Mouse (Mus musculus) limb, embryonic 14.5 days (tissue): ENCODE data around the gene BC028528. TPM values are rescaled to one million over a fixed set of nuclear protein-coding genes. Genes with fewer than 3 reads are reported as not detected.

ENCODE experiments used
- ATAC-seq: fragments of 200-750 bp; cut with Nextera tagmentation; 2 replicates; pipeline ENCODE4 v1.8.0; 2017; ENCODE audit warnings: low read depth, moderate number of reproducible peaks, moderate TSS enrichment; ENCODE audit not compliant: low FRiP score
- DNase-seq: peaks from one replicate; pipeline ENCODE4 v3.0.0-alpha.2; 2015; ENCODE audit warnings: low spot score
- H3K27ac ChIP-seq: fragments of 300-500 bp; sonication (generic); replicated peaks from 2 replicates; pipeline ENCODE4 v1.5.1; 2014; ENCODE audit warnings: low read depth, mild to moderate bottlenecking, low read length, moderate library complexity, mixed read lengths
- H3K27me3 ChIP-seq: fragments of 300-500 bp; sonication (generic); 2 replicates; pipeline ENCODE4 v1.6.1; 2014; ENCODE audit warnings: low read length, mixed read lengths; ENCODE audit not compliant: control insufficient read depth, insufficient read depth
- H3K36me3 ChIP-seq: fragments of 300-500 bp; sonication (generic); 2 replicates; pipeline ENCODE4 v1.6.1; 2014; ENCODE audit warnings: mild to moderate bottlenecking, low read length, moderate library complexity, mixed read lengths; ENCODE audit not compliant: control insufficient read depth, insufficient read depth
- H3K4me1 ChIP-seq: fragments of 300-500 bp; sonication (generic); 2 replicates; pipeline ENCODE4 v1.6.1; 2014; ENCODE audit warnings: antibody characterized with exemption, low read length, mixed read lengths; ENCODE audit not compliant: control insufficient read depth, insufficient read depth
- H3K4me2 ChIP-seq: fragments of 300-500 bp; sonication (generic); replicated peaks from 2 replicates; pipeline ENCODE4 v1.6.1; 2014; ENCODE audit warnings: low read depth, mild to moderate bottlenecking, low read length, moderate library complexity; ENCODE audit not compliant: severe bottlenecking
- H3K4me3 ChIP-seq: fragments of 300-500 bp; sonication (generic); replicated peaks from 2 replicates; pipeline ENCODE4 v1.5.1; 2014; ENCODE audit warnings: low read length
- H3K9ac ChIP-seq: fragments of 300-500 bp; sonication (generic); 2 replicates; pipeline ENCODE4 v1.6.1; 2014; ENCODE audit warnings: mild to moderate bottlenecking, low read depth, low read length, moderate library complexity; ENCODE audit not compliant: severe bottlenecking
- H3K9me3 ChIP-seq: fragments of 300-500 bp; sonication (generic); 2 replicates; pipeline ENCODE4 v1.6.1; 2016; ENCODE audit warnings: low read length; ENCODE audit not compliant: control insufficient read depth
- POLR2A ChIP-seq: fragments of 200-500 bp; IDR thresholded peaks from 2 replicates; pipeline ENCODE4 v1.8.0; 2012; ENCODE audit warnings: inconsistent platforms, mild to moderate bottlenecking, moderate library complexity, borderline replicate concordance; ENCODE audit not compliant: insufficient read depth, insufficient read length; ENCODE audit errors: extremely low read depth
- WGBS: fragments of 180-500 bp; shearing (Covaris S2); extraction: QIAGEN DNeasy Blood & Tissue Kit; methylation state at CpG from one replicate; pipeline ENCODE4 v1.1.7; 2014; 5-methylcytosine and 5-hydroxymethylcytosine counted together
- polyA plus RNA-seq, 2 experiments: library from polyadenylated mRNA; depleted of rRNA in 1 of 2; stranded (reverse) in 1 of 2; unstranded in 1 of 2; fragments of >200 nt; fragmentation: Nextera tagmentation in 1 of 2; extraction: Ambion mirVana in 1 of 2; gene quantifications; 2 replicates each; pipeline versions ENCODE4 v1.2.1 to v1.2.3; 2012 to 2014

BC028528 gene
- polyA plus RNA-seq, 2 experiments = 16.6 to 20.6 TPM

DNA sequence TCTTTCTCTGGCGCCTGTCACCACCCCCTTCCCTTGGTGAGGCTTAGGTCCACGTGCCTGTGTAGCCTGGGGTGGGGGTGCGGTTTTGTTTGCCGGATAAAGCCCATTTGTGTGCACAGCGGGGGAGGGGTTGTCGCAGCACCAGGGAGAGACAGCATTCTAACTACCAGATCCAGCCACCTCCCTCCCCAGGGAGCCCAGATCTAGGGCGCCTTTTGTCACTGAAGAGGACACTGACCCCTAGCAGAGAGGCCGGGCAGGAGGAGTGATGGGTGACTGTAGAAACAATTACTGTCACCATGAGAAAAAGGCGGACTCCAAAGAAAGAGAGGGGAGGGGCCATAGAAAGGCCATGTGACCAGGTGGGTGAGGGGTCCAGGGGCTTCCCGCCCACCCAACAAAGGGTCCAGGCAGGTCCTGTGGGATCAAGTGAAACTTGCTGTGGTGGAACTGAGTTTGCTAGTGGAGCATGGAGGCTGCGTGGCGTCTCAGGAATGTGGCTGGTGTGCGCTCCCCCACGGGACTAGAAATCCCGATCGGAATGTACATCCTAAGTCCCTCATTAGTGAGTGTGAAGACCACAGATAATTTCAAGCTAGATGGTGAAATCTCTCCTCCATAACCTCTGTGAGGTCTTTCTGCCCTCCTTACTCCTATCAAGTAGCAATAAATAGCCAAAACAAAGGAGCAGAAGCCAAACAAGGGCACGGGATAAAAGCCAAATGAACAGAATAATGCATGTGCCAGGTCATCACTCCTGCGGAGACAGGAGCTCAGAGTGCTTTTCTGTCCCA is 13.5 kb upstream of the BC028528 start:
- Histone ChIP-seq H3K27ac (no peak overlapping the region), H3K4me1 (peaks cover 26% of the 10 kb centered on the region), H3K9ac (peak overlapping the region; percentile 51), H3K36me3 (no peaks in the 10 kb centered on the region), H3K4me3 (peak overlapping the region; percentile 39), H3K4me2 (peak overlapping the region; percentile 89), H3K9me3 (no peaks in the 10 kb centered on the region), H3K27me3 (no peaks in the 10 kb centered on the region)
- no peak for TF ChIP-seq POLR2A
- DNase-seq (peak; percentile 10), ATAC-seq (0 out of 2 replicates have a peak, but pooled peaks have one; percentile 21)
- under 1% methylated on average over 18 of the region's 18 CpGs for WGBS

DNA sequence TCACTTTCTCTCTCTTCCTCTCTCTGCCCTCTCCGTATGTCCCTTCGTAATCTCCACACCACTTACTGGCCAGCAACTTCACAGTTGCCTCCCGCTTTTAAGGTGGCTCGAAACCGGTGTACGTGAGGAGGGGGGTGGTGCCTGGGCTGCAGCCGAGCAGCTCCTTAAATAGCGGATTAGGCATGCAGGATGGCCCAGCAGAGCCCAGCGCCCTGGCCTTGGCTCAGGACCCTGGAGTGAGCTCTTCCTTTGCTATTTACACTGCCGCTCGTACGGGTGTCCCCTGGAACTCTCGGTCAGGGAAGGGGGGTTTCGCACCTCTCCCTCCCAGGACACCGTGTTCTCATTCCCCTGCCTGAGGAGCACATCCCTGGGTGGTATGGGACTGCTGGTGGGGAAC is 12.8 kb upstream of the BC028528 start, which contains the start of gene Car14:
Gene Car14, minus strand, starts transcription at position 124 of the 400 bp plus-strand sequence.
- Histone ChIP-seq H3K4me3 (peak within 1 kb of the TSS; percentile 39), H3K4me1 (peaks cover 26% of the 10 kb centered on the region), H3K9me3 (no peaks in the 10 kb centered on the region), H3K36me3 (no peaks in the 10 kb centered on the region), H3K4me2 (peak within 1 kb of the TSS; percentile 89), H3K9ac (peak within 1 kb of the TSS; percentile 51), H3K27me3 (no peaks in the 10 kb centered on the region), H3K27ac (no peak within 1 kb of the TSS)
- WGBS = under 1% methylated on average over 15 of the region's 15 CpGs
- ATAC-seq = no peak
- no peak for DNase-seq
- TF ChIP-seq POLR2A = no peak

- H3K9me3 ChIP-seq = no peaks in the 10 kb centered on the region
- WGBS = 3% methylated on average over 13 of the region's 15 CpGs
- H3K4me1 ChIP-seq = peaks cover 26% of the 10 kb centered on the region
- H3K36me3 ChIP-seq = peaks cover 4% of the 10 kb centered on the region; the same call in 1 of the 2 replicates
- H3K4me3 ChIP-seq = peak overlapping the region; percentile 39
- H3K27ac ChIP-seq = no peak overlapping the region
- H3K9ac ChIP-seq = peak overlapping the region; percentile 51
- no peaks in the 10 kb centered on the region for H3K27me3 ChIP-seq
- TF ChIP-seq POLR2A = no peak
- ATAC-seq (no peak), DNase-seq (no peak)
- peak overlapping the region; percentile 89 for H3K4me2 ChIP-seq
Observed at GRCm38 (mm10) chr3:95903753-95904502, 12.1 kb upstream of the BC028528 start.

GRCm38 (mm10) chr3:95902643-95903042 is 10.8 kb upstream of the BC028528 start:
- peaks cover 12% of the 10 kb centered on the region for H3K36me3 ChIP-seq
- peak overlapping the region; percentile 89 for H3K4me2 ChIP-seq
- no peak for TF ChIP-seq POLR2A
- no peak for DNase-seq
- 32% methylated on average over 6 of the region's 6 CpGs for WGBS
- H3K27ac ChIP-seq = no peak overlapping the region
- H3K9ac ChIP-seq = peak overlapping the region; percentile 12; the same call in 1 of the 2 replicates
- no peak overlapping the region for H3K4me3 ChIP-seq
- no peak for ATAC-seq
- peaks cover 26% of the 10 kb centered on the region for H3K4me1 ChIP-seq
- no peaks in the 10 kb centered on the region for H3K27me3 ChIP-seq
- H3K9me3 ChIP-seq = no peaks in the 10 kb centered on the region

- Histone ChIP-seq H3K36me3 (peaks cover 16% of the 10 kb centered on the region), H3K27me3 (no peaks in the 10 kb centered on the region), H3K4me3 (no peak overlapping the region), H3K27ac (no peak overlapping the region), H3K4me1 (peaks cover 26% of the 10 kb centered on the region), H3K9ac (0 out of 2 replicates have a peak overlapping the region, but pooled peaks have one; percentile 12), H3K9me3 (no peaks in the 10 kb centered on the region), H3K4me2 (peak overlapping the region; percentile 30; the same call in 1 of the 2 replicates)
- no peak for DNase-seq
- ATAC-seq = no peak
- TF ChIP-seq POLR2A = no peak
Observed at GRCm38 (mm10) chr3:95902373-95902625, 10.5 kb upstream of the BC028528 start.
